Mouse (Mus musculus) forebrain, embryonic 13.5 days (tissue): Measurements from ENCODE around the gene Cst6. TPM values are rescaled to one million over a fixed set of nuclear protein-coding genes. Genes with fewer than 3 reads are reported as not detected.
A peak's percentile ranks its signal among the peaks of the same experiment; 100 is the strongest.
"Not testable (repeated sequence)": the region's sequence is repeated elsewhere in the genome, so short reads cannot be mapped to it uniquely, and the experiment has no call there.

ENCODE experiments used
- ATAC-seq: fragments of 200-750 bp; cut with Nextera tagmentation; 2 replicates; pipeline ENCODE4 v1.8.0; 2017
- H3K27ac ChIP-seq: fragments of 300-500 bp; sonication (generic); 2 replicates; pipeline ENCODE4 v1.5.1; 2015; ENCODE audit warnings: inconsistent platforms, mild to moderate bottlenecking, moderate library complexity
- H3K27me3 ChIP-seq: fragments of 300-500 bp; sonication (generic); 2 replicates; pipeline ENCODE4 v1.6.1; 2015; ENCODE audit warnings: mild to moderate bottlenecking, inconsistent platforms
- H3K36me3 ChIP-seq: fragments of 300-500 bp; sonication (generic); 2 replicates; pipeline ENCODE4 v1.6.1; 2015; ENCODE audit warnings: mild to moderate bottlenecking, inconsistent platforms; ENCODE audit not compliant: poor library complexity, severe bottlenecking
- H3K4me1 ChIP-seq: fragments of 300-500 bp; sonication (generic); 2 replicates; pipeline ENCODE4 v1.6.1; 2015; ENCODE audit warnings: inconsistent platforms
- H3K4me2 ChIP-seq: fragments of 300-500 bp; sonication (generic); 2 replicates; pipeline ENCODE4 v1.6.1; 2015; ENCODE audit warnings: inconsistent platforms, mild to moderate bottlenecking, moderate library complexity
- H3K4me3 ChIP-seq: fragments of 300-500 bp; sonication (generic); 2 replicates; pipeline ENCODE4 v1.5.1; 2015; ENCODE audit warnings: mild to moderate bottlenecking, inconsistent platforms
- H3K9ac ChIP-seq: fragments of 300-500 bp; sonication (generic); 2 replicates; pipeline ENCODE4 v1.6.1; 2015; ENCODE audit warnings: mild to moderate bottlenecking, inconsistent platforms
- H3K9me3 ChIP-seq: fragments of 300-500 bp; sonication (generic); replicated peaks from 2 replicates; pipeline ENCODE4 v1.6.1; 2016; ENCODE audit warnings: inconsistent platforms
- WGBS: fragments of 180-500 bp; shearing (Covaris S2); methylation state at CpG from one replicate; pipeline ENCODE4 v1.1.7; 2015; 5-methylcytosine and 5-hydroxymethylcytosine counted together
- polyA plus RNA-seq: library from polyadenylated mRNA; unstranded; fragments of >200 nt; fragmentation: Nextera tagmentation; extraction: Ambion mirVana; gene quantifications from 2 replicates; pipeline ENCODE4 v1.2.1, GENCODE M21; 2015

The Cst6 gene
- 1.5 and 1.9 TPM in 2 replicates for polyA plus RNA-seq

- H3K27me3 ChIP-seq, H3K36me3 ChIP-seq, H3K4me1 ChIP-seq, H3K9me3 ChIP-seq, H3K27ac ChIP-seq, ATAC-seq: not testable (repeated sequence)
- WGBS, result 65% methylated on average over 6 of the region's 6 CpGs
- Histone ChIP-seq H3K9ac (peak within 1 kb of the TSS; percentile 62), H3K4me2 (peak within 1 kb of the TSS; percentile 66), H3K4me3 (peak within 1 kb of the TSS; percentile 36)
These were observed at the start of gene Cst6 for GRCm38 (mm10) chr19:5349502-5349873. Gene Cst6, minus strand, starts transcription at chr19:5349574.

GRCm38 (mm10) chr19:5395371-5395770 is 46.0 kb upstream of the Cst6 start:
- Histone ChIP-seq H3K36me3 (no peaks in the 10 kb centered on the region), H3K4me2 (no peak overlapping the region), H3K9me3 (no peaks in the 10 kb centered on the region), H3K4me1 (peaks cover 10% of the 10 kb centered on the region), H3K27me3 (no peaks in the 10 kb centered on the region), H3K9ac (no peak overlapping the region), H3K4me3 (no peak overlapping the region), H3K27ac (no peak overlapping the region)
- 69% methylated on average over 4 of the region's 4 CpGs for WGBS
- ATAC-seq, result no peak

GRCm38 (mm10) chr19:5394168-5394567 is 44.8 kb upstream of the Cst6 start:
- Histone ChIP-seq H3K9ac (no peak overlapping the region; the same call in 1 of the 2 replicates), H3K27ac (no peak overlapping the region)
- WGBS, result 66% methylated on average over 10 of the region's 10 CpGs

GRCm38 (mm10) chr19:5392892-5393291 is 43.5 kb upstream of the Cst6 start:
- H3K36me3 ChIP-seq, result no peaks in the 10 kb centered on the region
- 47% methylated on average over 4 of the region's 4 CpGs for WGBS
- no peak overlapping the region for H3K4me2 ChIP-seq
- no peak overlapping the region; the same call in 1 of the 2 replicates for H3K27ac ChIP-seq
- H3K27me3 ChIP-seq, result no peaks in the 10 kb centered on the region
- H3K4me3 ChIP-seq, result no peak overlapping the region
- peaks cover 25% of the 10 kb centered on the region for H3K4me1 ChIP-seq
- no peak for ATAC-seq
- H3K9ac ChIP-seq, result no peak overlapping the region
- no peaks in the 10 kb centered on the region for H3K9me3 ChIP-seq

More at GRCm38 (mm10) chr19:5394168-5394567, 44.8 kb upstream of the Cst6 start:
- Histone ChIP-seq H3K4me1 (peaks cover 22% of the 10 kb centered on the region), H3K27me3 (no peaks in the 10 kb centered on the region), H3K4me2 (no peak overlapping the region), H3K4me3 (no peak overlapping the region), H3K36me3 (no peaks in the 10 kb centered on the region), H3K9me3 (no peaks in the 10 kb centered on the region)
- no peak for ATAC-seq

- Histone ChIP-seq H3K4me3 (0 out of 2 replicates have a peak overlapping the region, but pooled peaks have one; percentile 100), H3K27ac (no peak overlapping the region), H3K4me2 (peak overlapping the region; percentile 98; the same call in 1 of the 2 replicates), H3K27me3 (no peaks in the 10 kb centered on the region), H3K9me3 (no peaks in the 10 kb centered on the region), H3K4me1 (peaks cover 42% of the 10 kb centered on the region), H3K9ac (0 out of 2 replicates have a peak overlapping the region, but pooled peaks have one; percentile 52), H3K36me3 (peaks cover 10% of the 10 kb centered on the region)
- WGBS, result 87% methylated on average over 8 of the region's 8 CpGs
- no peak for ATAC-seq
These were observed 41.0 kb upstream of the Cst6 start for GRCm38 (mm10) chr19:5390416-5390815.

GRCm38 (mm10) chr19:5389647-5390046 is 40.3 kb upstream of the Cst6 start:
- ATAC-seq, result no peak
- Histone ChIP-seq H3K4me1 (peaks cover 42% of the 10 kb centered on the region), H3K27ac (no peak overlapping the region), H3K4me3 (peak overlapping the region; percentile 100), H3K9me3 (no peaks in the 10 kb centered on the region), H3K4me2 (peak overlapping the region; percentile 98), H3K9ac (peak overlapping the region; percentile 52), H3K36me3 (peaks cover 17% of the 10 kb centered on the region), H3K27me3 (no peaks in the 10 kb centered on the region)
- 62% methylated on average over 12 of the region's 12 CpGs for WGBS

- ATAC-seq, result peak; percentile 98
- Histone ChIP-seq H3K4me2 (peak within 1 kb of the TSS; percentile 98), H3K27ac (peak within 1 kb of the TSS; percentile 78), H3K9ac (peak within 1 kb of the TSS; percentile 93), H3K4me3 (peak within 1 kb of the TSS; percentile 100), H3K9me3 (no peaks in the 10 kb centered on the region), H3K27me3 (no peaks in the 10 kb centered on the region), H3K4me1 (peaks cover 42% of the 10 kb centered on the region), H3K36me3 (peaks cover 27% of the 10 kb centered on the region)
- 2% methylated on average over 43 of the region's 43 CpGs for WGBS
These were observed 39.3 kb upstream of the Cst6 start, which contains the start of gene Sart1 for GRCm38 (mm10) chr19:5388588-5389242. Gene Sart1, minus strand, starts transcription at chr19:5388703.

- H3K9me3 ChIP-seq, result no peaks in the 10 kb centered on the region
- peak; percentile 46 for ATAC-seq
- H3K27ac ChIP-seq, result peak overlapping the region; percentile 78
- under 1% methylated on average over 37 of the region's 43 CpGs for WGBS
- H3K4me1 ChIP-seq, result peaks cover 40% of the 10 kb centered on the region
- H3K36me3 ChIP-seq, result peaks cover 34% of the 10 kb centered on the region
- H3K27me3 ChIP-seq, result no peaks in the 10 kb centered on the region
- H3K4me3 ChIP-seq, result peak overlapping the region; percentile 100
- peak overlapping the region; percentile 98 for H3K4me2 ChIP-seq
- H3K9ac ChIP-seq, result peak overlapping the region; percentile 93
These were observed 38.7 kb upstream of the Cst6 start for GRCm38 (mm10) chr19:5388011-5388441.

- peaks cover 25% of the 10 kb centered on the region for H3K4me1 ChIP-seq
- no peak overlapping the region for H3K9ac ChIP-seq
- peaks cover 67% of the 10 kb centered on the region for H3K36me3 ChIP-seq
- H3K9me3 ChIP-seq, result no peaks in the 10 kb centered on the region
- ATAC-seq, result no peak
- no peaks in the 10 kb centered on the region for H3K27me3 ChIP-seq
- H3K4me2 ChIP-seq, result no peak overlapping the region
- H3K27ac ChIP-seq, result no peak overlapping the region
- H3K4me3 ChIP-seq, result no peak overlapping the region
- 91% methylated on average over 8 of the region's 8 CpGs for WGBS
These were observed 35.3 kb upstream of the Cst6 start for GRCm38 (mm10) chr19:5384715-5385114.

- Histone ChIP-seq H3K4me1 (peaks cover 18% of the 10 kb centered on the region), H3K9ac (no peak overlapping the region), H3K4me2 (no peak overlapping the region), H3K27me3 (no peaks in the 10 kb centered on the region), H3K4me3 (no peak overlapping the region), H3K27ac (no peak overlapping the region), H3K36me3 (peaks cover 81% of the 10 kb centered on the region), H3K9me3 (no peaks in the 10 kb centered on the region)
- no peak for ATAC-seq
- WGBS, result 95% methylated on average over 12 of the region's 12 CpGs
These were observed 34.0 kb upstream of the Cst6 start for GRCm38 (mm10) chr19:5383326-5383725.

GRCm38 (mm10) chr19:5377446-5377845 is 28.1 kb upstream of the Cst6 start:
- no peaks in the 10 kb centered on the region for H3K9me3 ChIP-seq
- no peak overlapping the region for H3K9ac ChIP-seq
- peaks cover 81% of the 10 kb centered on the region for H3K36me3 ChIP-seq
- H3K4me1 ChIP-seq, result no peaks in the 10 kb centered on the region
- WGBS, result 87% methylated on average over 1 of the region's 1 CpGs
- H3K27me3 ChIP-seq, result no peaks in the 10 kb centered on the region
- H3K4me3 ChIP-seq, result no peak overlapping the region
- no peak overlapping the region for H3K27ac ChIP-seq
- no peak overlapping the region for H3K4me2 ChIP-seq
- ATAC-seq, result no peak

GRCm38 (mm10) chr19:5374748-5375147 is 25.4 kb upstream of the Cst6 start:
- no peak for ATAC-seq
- peaks cover 78% of the 10 kb centered on the region for H3K36me3 ChIP-seq
- H3K9ac ChIP-seq, result no peak overlapping the region
- no peak overlapping the region for H3K27ac ChIP-seq
- H3K4me1 ChIP-seq, result no peaks in the 10 kb centered on the region
- no peaks in the 10 kb centered on the region for H3K27me3 ChIP-seq
- no peak overlapping the region for H3K4me3 ChIP-seq
- no peak overlapping the region for H3K4me2 ChIP-seq
- 81% methylated on average over 4 of the region's 4 CpGs for WGBS
- no peaks in the 10 kb centered on the region for H3K9me3 ChIP-seq
